Comparison of ENCODE assay signal across 19 mouse cellular contexts in the genomic region with DNA sequence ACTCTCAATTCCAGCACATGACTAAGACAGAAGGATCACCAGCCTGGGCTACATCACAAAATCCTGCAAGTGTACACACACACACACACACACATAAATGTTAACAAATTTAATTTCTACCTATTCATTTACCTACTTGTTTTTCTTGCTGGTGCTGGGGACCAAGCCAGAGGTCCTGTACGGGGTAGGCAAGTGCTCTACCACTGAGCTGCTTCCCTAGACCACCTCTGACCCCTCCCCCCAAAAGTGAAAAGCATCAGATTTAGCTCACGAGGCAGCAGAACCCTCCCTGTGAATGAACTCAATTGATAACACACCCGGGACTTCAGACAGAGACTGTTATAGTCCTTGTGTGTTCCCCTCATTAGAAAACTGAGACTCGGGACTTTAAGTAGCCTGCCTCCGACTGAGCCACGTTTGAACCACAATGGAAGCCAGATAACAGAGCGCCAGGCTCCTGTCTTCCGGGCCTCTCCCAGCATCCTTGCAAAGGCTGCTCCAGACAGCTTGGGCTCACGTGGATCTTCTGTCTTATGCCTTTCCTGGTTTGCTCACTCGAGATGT. TPM values are rescaled to one million over a fixed set of nuclear protein-coding genes. Genes with fewer than 3 reads are reported as not detected.
DNase-seq lines count a peak whose midpoint lies in the region; ATAC-seq and TF ChIP-seq lines count a peak whose summit lies in the region.
"Had no signal": no experiment of that assay in that cellular context is flagged by ENCODE, and none has a peak within 500 bp of the region (broad histone marks: within the 10 kb centered on the region; RNA-seq: fewer than 3 reads in every experiment).

No protein-coding gene starts in this region.

- ATAC-seq in forebrain, embryonic 11.5 days (replicated peaks; ENCODE audit: low FRiP score): no peak
- no peak for ATAC-seq in forebrain, embryonic 15.5 days (replicated peaks)
- no peak for ATAC-seq in heart, embryonic 16.5 days (replicated peaks; ENCODE audit: extremely low read depth, insufficient read depth, low FRiP score)
- ATAC-seq: lung, postnatal 0 days; Patski had no signal

- H3K27me3 ChIP-seq in forebrain, embryonic 11.5 days (ENCODE audit: control insufficient read depth, insufficient read depth, low read length): no peaks in the 10 kb centered on the region
- H3K27me3 ChIP-seq in forebrain, embryonic 15.5 days: no peaks in the 10 kb centered on the region
- H3K27me3 ChIP-seq in heart, embryonic 16.5 days (ENCODE audit: control insufficient read depth, insufficient read depth, low read length): no peaks in the 10 kb centered on the region
- H3K27me3 ChIP-seq in ES-Bruce4 (ENCODE audit: control insufficient read depth, insufficient read depth, low read length, poor library complexity, severe bottlenecking): no peaks in the 10 kb centered on the region; the same call in 1 of the 2 replicates
- no peaks in the 10 kb centered on the region for H3K27me3 ChIP-seq in limb, embryonic 10.5 days (ENCODE audit: low read depth, poor library complexity, severe bottlenecking)
- H3K27me3 ChIP-seq: embryonic facial prominence, embryonic 12.5 days; megakaryocyte, embryonic 14.5 days; neural tube, embryonic 12.5 days; Patski; stomach, embryonic 15.5 days had no signal

- no peak overlapping the region for H3K27ac ChIP-seq in forebrain, embryonic 11.5 days (ENCODE audit: low read depth, low read length)
- no peak overlapping the region for H3K27ac ChIP-seq in forebrain, embryonic 15.5 days (replicated peaks)
- no peak overlapping the region for H3K27ac ChIP-seq in heart, embryonic 16.5 days (ENCODE audit: low read length)
- peak overlapping the region; percentile 92 for H3K27ac ChIP-seq in ES-Bruce4 (ENCODE audit: insufficient read depth, low read length)
- H3K27ac ChIP-seq in limb, embryonic 10.5 days: peak overlapping the region; percentile 39; the same call in 1 of the 2 replicates
- H3K27ac ChIP-seq: embryonic facial prominence, embryonic 12.5 days; neural tube, embryonic 12.5 days; stomach, embryonic 15.5 days had no signal

- H3K36me3 ChIP-seq in forebrain, embryonic 11.5 days (ENCODE audit: control insufficient read depth, insufficient read depth, low read length): no peaks in the 10 kb centered on the region
- no peaks in the 10 kb centered on the region for H3K36me3 ChIP-seq in forebrain, embryonic 15.5 days
- no peaks in the 10 kb centered on the region for H3K36me3 ChIP-seq in heart, embryonic 16.5 days (ENCODE audit: control insufficient read depth, insufficient read depth)
- no peaks in the 10 kb centered on the region for H3K36me3 ChIP-seq in ES-Bruce4 (ENCODE audit: control insufficient read depth, insufficient read depth, low read length, poor library complexity, severe bottlenecking)
- no peaks in the 10 kb centered on the region for H3K36me3 ChIP-seq in limb, embryonic 10.5 days
- H3K36me3 ChIP-seq: embryonic facial prominence, embryonic 12.5 days; neural tube, embryonic 12.5 days; stomach, embryonic 15.5 days had no signal

- no peak overlapping the region for H3K4me2 ChIP-seq in forebrain, embryonic 11.5 days (ENCODE audit: low read depth, low read length, severe bottlenecking)
- no peak overlapping the region for H3K4me2 ChIP-seq in forebrain, embryonic 15.5 days (replicated peaks)
- no peak overlapping the region for H3K4me2 ChIP-seq in heart, embryonic 16.5 days (ENCODE audit: low read depth, low read length)
- H3K4me2 ChIP-seq: embryonic facial prominence, embryonic 12.5 days; neural tube, embryonic 12.5 days; stomach, embryonic 15.5 days had no signal

- TF ChIP-seq EP300 in ES-Bruce4 (IDR thresholded peaks at IDR 0.05; ENCODE audit: insufficient read depth, low read depth, low read length): no peak

- no peak for DNase-seq in forebrain, embryonic 11.5 days (ENCODE audit: low spot score)
- no peak for DNase-seq in heart, postnatal 36 days
- DNase-seq in limb, embryonic 10.5 days (ENCODE audit: low spot score): peak; percentile 27
- DNase-seq in urinary bladder, postnatal 10 days (ENCODE audit: low spot score): no peak
- no peak for DNase-seq in gastrocnemius, postnatal 10 days
- DNase-seq: adrenal gland, postnatal 36 days; cerebellum, adult 2 months; gastrocnemius, postnatal 36 days; layer of hippocampus, postnatal 36 days; thymus, adult 2 months had no signal

- TF ChIP-seq POLR2A in ES-Bruce4 (IDR thresholded peaks at IDR 0.05; ENCODE audit: insufficient read depth, low read length): no peak

- 10% methylated on average over 10 of the region's 10 CpGs for WGBS in forebrain, embryonic 11.5 days
- 9% methylated on average over 10 of the region's 10 CpGs for WGBS in forebrain, embryonic 15.5 days
- 23% methylated on average over 10 of the region's 10 CpGs for WGBS in heart, embryonic 16.5 days
- WGBS in limb, embryonic 10.5 days: 44% methylated on average over 10 of the region's 10 CpGs

- H3K4me1 ChIP-seq in forebrain, embryonic 11.5 days (replicated peaks; ENCODE audit: control insufficient read depth, insufficient read depth, low read length): peaks cover 4% of the 10 kb centered on the region; the same call in 1 of the 2 replicates
- H3K4me1 ChIP-seq in forebrain, embryonic 15.5 days: peaks cover 9% of the 10 kb centered on the region
- peaks cover 11% of the 10 kb centered on the region for H3K4me1 ChIP-seq in heart, embryonic 16.5 days (ENCODE audit: control insufficient read depth, insufficient read depth, low read length)
- no peaks in the 10 kb centered on the region for H3K4me1 ChIP-seq in ES-Bruce4 (ENCODE audit: control insufficient read depth, insufficient read depth, low read length)
- H3K4me1 ChIP-seq in limb, embryonic 10.5 days: peaks cover 15% of the 10 kb centered on the region

- TF ChIP-seq CTCF in ES-Bruce4 (IDR thresholded peaks at IDR 0.05; ENCODE audit: low read depth, low read length): no peak

- intact Hi-C loops in heart, postnatal 36 days (cut with DNase I): loop anchor here (2.0 kb wide), 1 partner anchor 19 kb away; no protein-coding TSS in a partner anchor

- H3K4me3 ChIP-seq in forebrain, embryonic 11.5 days (ENCODE audit: low read depth, low read length): no peak overlapping the region
- no peak overlapping the region for H3K4me3 ChIP-seq in forebrain, embryonic 15.5 days
- H3K4me3 ChIP-seq in heart, embryonic 16.5 days (ENCODE audit: low read length): no peak overlapping the region
- peak overlapping the region; percentile 18 for H3K4me3 ChIP-seq in ES-Bruce4 (ENCODE audit: low read depth, low read length)
- no peak overlapping the region for H3K4me3 ChIP-seq in limb, embryonic 10.5 days
- H3K4me3 ChIP-seq: embryonic facial prominence, embryonic 12.5 days; megakaryocyte, embryonic 14.5 days; neural tube, embryonic 12.5 days; stomach, embryonic 15.5 days had no signal

- H3K9me3 ChIP-seq in forebrain, embryonic 11.5 days (ENCODE audit: control insufficient read depth, low read length): no peaks in the 10 kb centered on the region
- H3K9me3 ChIP-seq in forebrain, embryonic 15.5 days: no peaks in the 10 kb centered on the region
- no peaks in the 10 kb centered on the region for H3K9me3 ChIP-seq in heart, embryonic 16.5 days (replicated peaks; ENCODE audit: control insufficient read depth, low read length)
- no peaks in the 10 kb centered on the region for H3K9me3 ChIP-seq in ES-Bruce4 (replicated peaks; ENCODE audit: control insufficient read depth, insufficient read depth, low read length, poor library complexity, severe bottlenecking)
- H3K9me3 ChIP-seq in limb, embryonic 10.5 days (replicated peaks): no peaks in the 10 kb centered on the region
- H3K9me3 ChIP-seq: embryonic facial prominence, embryonic 12.5 days; megakaryocyte, embryonic 14.5 days; neural tube, embryonic 12.5 days; stomach, embryonic 15.5 days had no signal

- H3K9ac ChIP-seq in forebrain, embryonic 11.5 days (ENCODE audit: low read length): peak overlapping the region; percentile 27; the same call in 1 of the 2 replicates
- H3K9ac ChIP-seq in forebrain, embryonic 15.5 days (replicated peaks): no peak overlapping the region
- H3K9ac ChIP-seq in heart, embryonic 16.5 days (ENCODE audit: low read length): peak overlapping the region; percentile 41; the same call in 1 of the 2 replicates
- peak overlapping the region; percentile 72 for H3K9ac ChIP-seq in ES-Bruce4 (ENCODE audit: low read depth, poor library complexity, severe bottlenecking)
- H3K9ac ChIP-seq: embryonic facial prominence, embryonic 12.5 days; neural tube, embryonic 12.5 days; stomach, embryonic 15.5 days had no signal

RNA-seq across cellular contexts. Expression of a gene that starts 19.9 kb away (rescaled TPM):
- 61.0 and 66.1 TPM in 2 replicates for polyA plus RNA-seq in forebrain, embryonic 11.5 days (2014; fragmentation: Nextera tagmentation; extraction: Ambion mirVana)
- 58.0 and 67.1 TPM in 2 replicates for polyA plus RNA-seq in forebrain, embryonic 15.5 days (2015; fragmentation: Nextera tagmentation; extraction: Ambion mirVana)
- polyA plus RNA-seq in heart, embryonic 16.5 days (2015; fragmentation: Nextera tagmentation; extraction: Ambion mirVana): 33.1 and 36.5 TPM in 2 replicates
- 10 to 100 TPM; 49.0 to 52.1 TPM for total RNA-seq in heart, postnatal 36 days (2021)
- polyA plus RNA-seq in ES-Bruce4 (2011; ENCODE audit: insufficient read depth, insufficient read length, low read depth, missing spikeins): 103 and 104 TPM in 2 replicates
- 33.7 and 53.2 TPM in 2 replicates for polyA plus RNA-seq in limb, embryonic 10.5 days (2016; fragmentation: Nextera tagmentation; extraction: Ambion mirVana)
- total RNA-seq in gastrocnemius, postnatal 10 days (2021): 10 to 100 TPM; 42.9 to 57.0 TPM

Comparison
In these comparisons a context has a peak if more than half of its experiments do, and no peak if none do; other contexts are left out.
1. H3K27ac ChIP-seq: peak in ES-Bruce4 (single experiment) and limb, embryonic 10.5 days (single experiment); none in forebrain, embryonic 11.5 days (single experiment), forebrain, embryonic 15.5 days (single experiment) and heart, embryonic 16.5 days (single experiment).